Mouse (Mus musculus) effector memory CD4-positive, alpha-beta T cell, adult 5 months (primary cell): ENCODE data around the gene Cd2ap. TPM values are rescaled to one million over a fixed set of nuclear protein-coding genes. Genes with fewer than 3 reads are reported as not detected.

ENCODE experiments used
- polyA plus RNA-seq: library from polyadenylated mRNA; unstranded; fragments of 100-300 nt; shearing (Covaris generic); gene quantifications from one replicate; pipeline ENCODE4 v1.2.1, GENCODE M21; 2017

The Cd2ap gene
- 17.9 TPM for polyA plus RNA-seq

DNA sequence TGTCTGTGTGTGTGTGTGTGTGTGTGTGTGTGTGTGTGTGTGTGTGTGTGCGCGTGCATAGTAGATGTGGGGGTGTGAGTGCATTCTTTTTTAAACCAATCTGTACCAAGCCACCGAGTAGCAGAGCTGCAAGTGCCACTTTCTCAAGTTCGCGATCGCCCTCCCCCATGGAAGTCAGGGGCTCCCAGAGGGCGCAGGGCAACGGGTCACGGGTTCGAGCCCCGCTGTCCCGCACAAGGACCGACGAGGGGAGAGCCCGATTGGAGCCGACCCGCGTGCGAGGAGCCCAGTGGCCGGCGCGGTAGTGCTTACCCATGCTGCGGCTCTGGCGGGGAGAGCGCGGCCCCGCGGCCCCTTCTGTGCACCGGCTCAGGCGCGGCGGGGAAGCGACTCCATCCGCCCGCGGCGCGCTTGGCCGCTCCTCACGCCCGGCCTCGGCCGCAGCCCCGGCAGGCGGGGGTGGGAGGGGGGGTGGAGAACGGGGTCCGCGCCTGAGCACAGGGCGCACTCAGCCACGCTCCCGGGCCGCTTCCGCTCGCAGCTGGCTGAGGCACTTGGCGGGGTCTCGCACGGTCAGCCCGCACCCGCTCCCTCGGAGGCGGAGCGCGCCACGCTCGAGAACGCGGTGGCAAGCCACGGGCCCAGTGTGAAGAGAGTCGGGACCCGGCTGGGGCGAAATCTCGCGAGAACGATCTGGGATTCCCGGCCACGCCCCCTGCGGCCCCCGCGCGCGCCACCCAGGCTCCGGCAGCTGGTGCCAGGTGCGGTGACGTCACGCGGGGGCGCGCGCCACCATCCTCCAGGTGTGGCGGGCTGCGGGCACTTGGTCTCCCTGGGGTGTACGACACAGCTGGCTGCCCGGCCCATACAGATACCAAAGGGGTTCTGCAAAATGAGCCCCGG, at the start of gene Cd2ap:
TSS of gene Cd2ap (minus strand) at position 665 of the 903 bp plus-strand sequence.

Other genes starting within 250 kb of the Cd2ap start
- not detected for gene Adgrf4, start 184.4 kb downstream of the Cd2ap start, polyA plus RNA-seq
- 0.11 TPM for gene Adgrf2, start 134.5 kb downstream of the Cd2ap start, polyA plus RNA-seq
- gene Tnfrsf21, start 139.9 kb upstream of the Cd2ap start, polyA plus RNA-seq: 0.37 TPM